Mouse (Mus musculus): ENCODE measurements at regions not wholly inside any gene's neighbourhood (a gene's known extent, or its start where the extent isn't known, plus 50 kb on each side); places are given as distances from the start of the nearest gene placed in this dataset.

GRCm38 (mm10) chr17:48742769-48743405 is 189.3 kb upstream of the Lrfn2 start:
- Histone ChIP-seq H3K27ac (ENCODE audit: control insufficient read depth, insufficient read depth, low read depth, low read length) (no peak overlapping the region), H3K36me3 (ENCODE audit: control insufficient read depth, insufficient read depth, low read length) (no peaks in the 10 kb centered on the region), H3K4me3 (ENCODE audit: control insufficient read depth, low read depth, low read length) (no peak overlapping the region), H3K27me3 (ENCODE audit: control insufficient read depth, insufficient read depth, low read length) (no peaks in the 10 kb centered on the region), H3K4me1 (ENCODE audit: control insufficient read depth, insufficient read depth, low read length) (peaks cover 5% of the 10 kb centered on the region; the same call in 1 of the 2 replicates)
- no peak for TF ChIP-seq CTCF (IDR thresholded peaks at IDR 0.05; ENCODE audit: control insufficient read depth, insufficient read depth, insufficient replicate concordance, low read depth, low read length)
- no peak for TF ChIP-seq POLR2A (IDR thresholded peaks at IDR 0.05; ENCODE audit: control insufficient read depth, low read depth, low read length)

GRCm38 (mm10) chr17:48770099-48770498 is 162.1 kb upstream of the Lrfn2 start:
- H3K4me3 ChIP-seq (ENCODE audit: control insufficient read depth, low read depth, low read length): no peak overlapping the region
- no peak for TF ChIP-seq POLR2A (IDR thresholded peaks at IDR 0.05; ENCODE audit: control insufficient read depth, low read depth, low read length)

GRCm38 (mm10) chr17:48771721-48772320 is 160.4 kb upstream of the Lrfn2 start:
- Histone ChIP-seq H3K27ac (ENCODE audit: control insufficient read depth, insufficient read depth, low read depth, low read length) (no peak overlapping the region), H3K36me3 (ENCODE audit: control insufficient read depth, insufficient read depth, low read length) (no peaks in the 10 kb centered on the region), H3K4me3 (ENCODE audit: control insufficient read depth, low read depth, low read length) (no peak overlapping the region), H3K4me1 (ENCODE audit: control insufficient read depth, insufficient read depth, low read length) (no peaks in the 10 kb centered on the region), H3K27me3 (ENCODE audit: control insufficient read depth, insufficient read depth, low read length) (no peaks in the 10 kb centered on the region)
- no peak for TF ChIP-seq CTCF (IDR thresholded peaks at IDR 0.05; ENCODE audit: control insufficient read depth, insufficient read depth, insufficient replicate concordance, low read depth, low read length)
- TF ChIP-seq POLR2A (IDR thresholded peaks at IDR 0.05; ENCODE audit: control insufficient read depth, low read depth, low read length): no peak

More at GRCm38 (mm10) chr17:48770099-48770498, 162.1 kb upstream of the Lrfn2 start:
- H3K27ac ChIP-seq (ENCODE audit: control insufficient read depth, insufficient read depth, low read depth, low read length): no peak overlapping the region
- no peaks in the 10 kb centered on the region for H3K27me3 ChIP-seq (ENCODE audit: control insufficient read depth, insufficient read depth, low read length)
- H3K36me3 ChIP-seq (ENCODE audit: control insufficient read depth, insufficient read depth, low read length): no peaks in the 10 kb centered on the region
- H3K4me1 ChIP-seq (ENCODE audit: control insufficient read depth, insufficient read depth, low read length): no peaks in the 10 kb centered on the region

- Histone ChIP-seq H3K4me1 (ENCODE audit: control insufficient read depth, insufficient read depth, low read length) (no peaks in the 10 kb centered on the region), H3K27me3 (ENCODE audit: control insufficient read depth, insufficient read depth, low read length) (no peaks in the 10 kb centered on the region), H3K4me3 (ENCODE audit: control insufficient read depth, low read depth, low read length) (no peak overlapping the region), H3K27ac (ENCODE audit: control insufficient read depth, insufficient read depth, low read depth, low read length) (no peak overlapping the region), H3K36me3 (ENCODE audit: control insufficient read depth, insufficient read depth, low read length) (no peaks in the 10 kb centered on the region)
- TF ChIP-seq POLR2A (IDR thresholded peaks at IDR 0.05; ENCODE audit: control insufficient read depth, low read depth, low read length): no peak
- TF ChIP-seq CTCF (IDR thresholded peaks at IDR 0.05; ENCODE audit: control insufficient read depth, insufficient read depth, insufficient replicate concordance, low read depth, low read length): no peak
Observed at GRCm38 (mm10) chr17:48774172-48774890, 157.8 kb upstream of the Lrfn2 start.

GRCm38 (mm10) chr17:48775479-48775878 is 156.7 kb upstream of the Lrfn2 start:
- TF ChIP-seq CTCF (IDR thresholded peaks at IDR 0.05; ENCODE audit: control insufficient read depth, insufficient read depth, insufficient replicate concordance, low read depth, low read length) (no peak), POLR2A (IDR thresholded peaks at IDR 0.05; ENCODE audit: control insufficient read depth, low read depth, low read length) (no peak)
- Histone ChIP-seq H3K4me3 (ENCODE audit: control insufficient read depth, low read depth, low read length) (no peak overlapping the region), H3K36me3 (ENCODE audit: control insufficient read depth, insufficient read depth, low read length) (no peaks in the 10 kb centered on the region), H3K27me3 (ENCODE audit: control insufficient read depth, insufficient read depth, low read length) (no peaks in the 10 kb centered on the region), H3K27ac (ENCODE audit: control insufficient read depth, insufficient read depth, low read depth, low read length) (no peak overlapping the region), H3K4me1 (ENCODE audit: control insufficient read depth, insufficient read depth, low read length) (no peaks in the 10 kb centered on the region)

- Histone ChIP-seq H3K4me1 (ENCODE audit: control insufficient read depth, insufficient read depth, low read length) (no peaks in the 10 kb centered on the region), H3K36me3 (ENCODE audit: control insufficient read depth, insufficient read depth, low read length) (no peaks in the 10 kb centered on the region), H3K4me3 (ENCODE audit: control insufficient read depth, low read depth, low read length) (no peak overlapping the region), H3K27me3 (ENCODE audit: control insufficient read depth, insufficient read depth, low read length) (no peaks in the 10 kb centered on the region), H3K27ac (ENCODE audit: control insufficient read depth, insufficient read depth, low read depth, low read length) (no peak overlapping the region)
- TF ChIP-seq POLR2A (IDR thresholded peaks at IDR 0.05; ENCODE audit: control insufficient read depth, low read depth, low read length) (no peak), CTCF (IDR thresholded peaks at IDR 0.05; ENCODE audit: control insufficient read depth, insufficient read depth, insufficient replicate concordance, low read depth, low read length) (no peak)
Observed at GRCm38 (mm10) chr17:48776502-48776902, 155.7 kb upstream of the Lrfn2 start.

GRCm38 (mm10) chr17:48780217-48780616 is 152.0 kb upstream of the Lrfn2 start:
- Histone ChIP-seq H3K36me3 (ENCODE audit: control insufficient read depth, insufficient read depth, low read length) (no peaks in the 10 kb centered on the region), H3K27ac (ENCODE audit: control insufficient read depth, insufficient read depth, low read depth, low read length) (no peak overlapping the region), H3K4me3 (ENCODE audit: control insufficient read depth, low read depth, low read length) (no peak overlapping the region), H3K4me1 (ENCODE audit: control insufficient read depth, insufficient read depth, low read length) (no peaks in the 10 kb centered on the region), H3K27me3 (ENCODE audit: control insufficient read depth, insufficient read depth, low read length) (no peaks in the 10 kb centered on the region)
- no peak for TF ChIP-seq POLR2A (IDR thresholded peaks at IDR 0.05; ENCODE audit: control insufficient read depth, low read depth, low read length)
- no peak for TF ChIP-seq CTCF (IDR thresholded peaks at IDR 0.05; ENCODE audit: control insufficient read depth, insufficient read depth, insufficient replicate concordance, low read depth, low read length)

Measured in testis, adult 2 months (tissue).